Mouse (Mus musculus): Measurements from ENCODE around the gene Olfr1512. TPM values are rescaled to one million over a fixed set of nuclear protein-coding genes. Genes with fewer than 3 reads are reported as not detected.

Olfr1512 gene
- polyA plus RNA-seq, 1 experiment from 2014 or later = not detected

DNA sequence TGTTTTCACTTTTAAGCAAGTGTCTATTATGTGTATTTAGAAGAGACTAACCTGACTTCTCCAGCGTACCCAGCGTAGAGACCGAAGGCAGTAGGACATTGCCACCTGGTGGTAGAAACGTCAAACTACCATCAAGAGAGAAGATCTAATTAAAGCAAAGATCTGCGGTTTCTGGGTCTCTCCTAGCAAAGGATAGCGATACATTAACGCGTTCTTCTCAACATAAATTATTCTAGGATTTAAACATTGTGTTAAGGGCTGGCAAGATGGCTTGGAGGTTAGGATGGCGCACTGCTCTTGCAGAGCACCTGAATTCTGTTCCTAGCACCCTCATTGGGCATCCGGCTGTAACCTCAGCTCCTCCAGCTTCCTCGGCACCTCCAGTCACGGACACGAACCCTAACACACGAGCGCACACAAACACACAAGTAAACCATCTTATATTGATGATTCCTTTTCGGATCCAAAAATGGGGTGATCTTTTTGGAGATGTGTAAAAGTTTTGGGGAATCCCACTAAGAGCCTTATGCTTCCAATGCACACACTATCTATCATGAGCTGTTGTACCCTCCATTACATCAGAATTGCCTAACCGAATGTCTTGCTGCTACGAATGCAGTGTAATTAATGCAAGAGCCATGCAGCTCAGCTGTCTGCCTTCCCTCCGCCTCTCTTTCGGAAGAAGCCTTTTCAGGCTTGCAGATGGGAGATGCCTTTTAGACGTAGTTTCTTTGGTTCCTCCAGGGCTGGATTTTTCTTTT is 40.0 kb downstream of the Olfr1512 start:
- WGBS = 31% methylated on average over 21 of the region's 21 CpGs
- peak; percentile 96 for DNase-seq (ENCODE audit: low spot score, missing footprints)

DNA sequence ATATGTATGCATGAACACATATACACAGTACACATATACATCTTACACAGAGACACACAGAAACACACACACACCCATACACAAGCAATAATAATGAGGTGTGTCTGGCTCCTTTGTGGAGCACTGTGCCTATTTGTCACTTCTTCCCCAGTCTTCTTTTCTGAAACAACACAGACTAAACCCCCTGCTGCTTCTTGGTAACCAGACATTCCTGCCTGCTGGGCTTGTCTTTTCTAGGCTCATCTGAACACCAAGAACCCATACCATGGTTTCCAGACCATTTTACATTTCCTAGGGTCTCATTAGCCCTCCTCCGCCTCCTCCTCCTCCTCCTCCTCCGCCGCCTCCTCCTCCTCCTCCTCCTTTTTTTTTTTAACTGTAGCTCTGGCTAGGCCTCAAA is 46.8 kb downstream of the Olfr1512 start:
- Histone ChIP-seq H3K27ac (ENCODE audit: low read depth, low read length) (peak overlapping the region; percentile 62), H3K4me2 (no peak overlapping the region), H3K4me3 (ENCODE audit: low read depth, low read length) (no peak overlapping the region), H3K36me3 (ENCODE audit: control insufficient read depth, insufficient read depth, low read length) (no peaks in the 10 kb centered on the region), H3K27me3 (ENCODE audit: control insufficient read depth, insufficient read depth, low read length) (no peaks in the 10 kb centered on the region), H3K4me1 (ENCODE audit: control insufficient read depth, insufficient read depth, low read length) (peaks cover 27% of the 10 kb centered on the region), H3K9ac (ENCODE audit: low read length) (no peak overlapping the region), H3K9me3 (ENCODE audit: control insufficient read depth, low read length) (no peaks in the 10 kb centered on the region)
- WGBS = 22% methylated on average over 3 of the region's 3 CpGs
- ATAC-seq (ENCODE audit: low FRiP score) = no peak
- peak; percentile 87 for DNase-seq (ENCODE audit: low spot score, missing footprints)

More for the DNA sequence above, 40.0 kb downstream of the Olfr1512 start:
- Histone ChIP-seq H3K9ac (ENCODE audit: low read length) (peak overlapping the region; percentile 7; the same call in 1 of the 2 replicates), H3K4me3 (ENCODE audit: low read depth, low read length) (no peak overlapping the region), H3K9me3 (ENCODE audit: control insufficient read depth, low read length) (no peaks in the 10 kb centered on the region), H3K4me2 (peak overlapping the region; percentile 34; the same call in 1 of the 2 replicates), H3K27ac (ENCODE audit: low read depth, low read length) (no peak overlapping the region), H3K36me3 (ENCODE audit: control insufficient read depth, insufficient read depth, low read length) (no peaks in the 10 kb centered on the region), H3K27me3 (ENCODE audit: control insufficient read depth, insufficient read depth, low read length) (no peaks in the 10 kb centered on the region), H3K4me1 (ENCODE audit: control insufficient read depth, insufficient read depth, low read length) (no peaks in the 10 kb centered on the region)
- ATAC-seq (ENCODE audit: low FRiP score) = peak; percentile 53

DNA sequence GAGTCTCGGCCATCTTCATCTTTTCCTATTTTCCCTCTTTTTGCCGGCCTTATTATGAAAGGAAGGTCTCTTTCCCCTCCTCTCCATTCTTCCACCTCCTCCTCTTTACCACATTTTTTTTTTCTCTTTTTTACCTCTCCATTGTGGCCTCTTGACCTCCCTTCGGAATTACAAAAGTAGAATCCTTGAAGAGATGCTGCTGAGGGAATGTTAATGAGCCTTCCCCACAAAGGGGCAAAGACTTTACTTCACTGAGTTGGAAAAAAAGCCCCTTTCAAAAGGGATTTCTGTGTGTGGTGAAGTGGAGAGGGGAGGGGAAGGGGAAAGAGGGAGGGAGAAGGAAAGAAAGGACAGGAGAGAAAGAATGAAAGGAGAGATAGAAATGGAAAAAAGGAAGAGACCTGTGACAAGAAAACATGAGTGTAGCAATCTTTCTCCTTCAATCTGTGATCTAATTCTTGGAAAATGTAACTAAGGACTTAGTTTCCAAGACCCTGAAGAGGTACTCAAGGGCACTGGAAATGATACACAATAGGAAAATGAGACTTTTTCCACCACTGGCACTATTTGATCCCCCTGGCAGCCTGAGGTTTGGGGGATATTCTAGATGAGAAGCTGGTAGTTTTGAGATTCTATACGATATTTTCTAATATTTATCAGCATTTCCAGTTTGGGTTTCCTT is 47.8 kb downstream of the Olfr1512 start:
- Histone ChIP-seq H3K27me3 (ENCODE audit: control insufficient read depth, insufficient read depth, low read length) (no peaks in the 10 kb centered on the region), H3K9me3 (ENCODE audit: control insufficient read depth, low read length) (no peaks in the 10 kb centered on the region), H3K27ac (ENCODE audit: low read depth, low read length) (peak overlapping the region; percentile 62), H3K36me3 (ENCODE audit: control insufficient read depth, insufficient read depth, low read length) (no peaks in the 10 kb centered on the region), H3K4me2 (peak overlapping the region; percentile 22; the same call in 1 of the 2 replicates), H3K4me1 (ENCODE audit: control insufficient read depth, insufficient read depth, low read length) (peaks cover 31% of the 10 kb centered on the region), H3K4me3 (ENCODE audit: low read depth, low read length) (no peak overlapping the region), H3K9ac (ENCODE audit: low read length) (peak overlapping the region; percentile 0; the same call in 1 of the 2 replicates)
- ATAC-seq (ENCODE audit: low FRiP score) (peak; percentile 43), DNase-seq (ENCODE audit: low spot score, missing footprints) (peak; percentile 91)
- 8% methylated on average over 4 of the region's 4 CpGs for WGBS

DNA sequence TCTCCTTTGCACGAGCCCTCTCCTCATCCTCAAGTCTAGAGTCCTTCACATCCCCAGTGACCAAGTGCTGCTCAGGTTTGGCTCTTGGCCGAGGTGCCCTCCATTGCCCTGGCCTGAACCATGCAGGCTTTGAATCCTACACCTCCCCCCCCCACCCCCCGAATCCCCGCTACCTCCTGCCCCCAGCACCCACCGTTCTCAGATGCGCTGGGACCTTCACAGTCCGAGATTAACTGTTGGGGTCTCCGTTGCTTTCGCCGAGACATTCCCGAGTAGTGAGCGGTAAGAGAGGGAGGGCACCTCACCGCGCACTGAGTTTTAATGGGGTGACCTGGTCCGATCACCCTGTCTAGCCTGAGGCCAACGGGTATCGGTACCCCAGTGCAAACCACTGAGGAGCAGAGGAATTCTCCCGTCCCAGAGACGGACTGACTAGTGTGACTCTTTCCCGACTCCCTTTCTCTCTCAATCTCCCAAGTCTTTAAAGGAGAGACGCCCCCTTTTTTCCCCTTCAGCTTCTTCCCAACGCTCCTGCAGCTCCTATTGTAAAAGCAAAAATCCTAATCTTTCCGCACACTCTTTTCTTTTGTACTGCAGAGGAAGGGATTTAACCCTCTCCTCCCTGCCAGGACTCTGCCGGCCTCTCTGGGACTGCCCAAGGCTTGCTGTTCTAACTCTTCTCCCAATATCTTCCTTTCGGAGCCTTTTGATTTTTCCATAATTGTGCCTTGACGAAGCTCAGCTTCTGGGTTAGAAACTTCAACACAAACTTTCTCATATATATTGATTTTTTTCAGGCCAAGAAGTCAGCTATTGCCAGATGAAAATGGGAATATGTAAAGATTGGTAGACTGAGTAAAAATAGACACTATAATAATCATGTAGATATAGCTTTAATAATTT is 50.8 kb downstream of the Olfr1512 start, which contains the start of gene Sall2:
TSS of gene Sall2 (minus strand) at position 853 of the 903 bp plus-strand sequence.
- Histone ChIP-seq H3K9me3 (ENCODE audit: control insufficient read depth, low read length) (no peaks in the 10 kb centered on the region), H3K27me3 (ENCODE audit: control insufficient read depth, insufficient read depth, low read length) (no peaks in the 10 kb centered on the region), H3K36me3 (ENCODE audit: control insufficient read depth, insufficient read depth, low read length) (no peaks in the 10 kb centered on the region), H3K4me3 (ENCODE audit: low read depth, low read length) (peak within 1 kb of the TSS; percentile 67), H3K9ac (ENCODE audit: low read length) (peak within 1 kb of the TSS; percentile 84), H3K4me2 (peak within 1 kb of the TSS; percentile 70), H3K4me1 (ENCODE audit: control insufficient read depth, insufficient read depth, low read length) (peaks cover 41% of the 10 kb centered on the region), H3K27ac (ENCODE audit: low read depth, low read length) (peak within 1 kb of the TSS; percentile 96)
- DNase-seq (ENCODE audit: low spot score, missing footprints) (peak; percentile 96), ATAC-seq (ENCODE audit: low FRiP score) (peak; percentile 64)
- WGBS = under 1% methylated on average over 26 of the region's 26 CpGs

DNA sequence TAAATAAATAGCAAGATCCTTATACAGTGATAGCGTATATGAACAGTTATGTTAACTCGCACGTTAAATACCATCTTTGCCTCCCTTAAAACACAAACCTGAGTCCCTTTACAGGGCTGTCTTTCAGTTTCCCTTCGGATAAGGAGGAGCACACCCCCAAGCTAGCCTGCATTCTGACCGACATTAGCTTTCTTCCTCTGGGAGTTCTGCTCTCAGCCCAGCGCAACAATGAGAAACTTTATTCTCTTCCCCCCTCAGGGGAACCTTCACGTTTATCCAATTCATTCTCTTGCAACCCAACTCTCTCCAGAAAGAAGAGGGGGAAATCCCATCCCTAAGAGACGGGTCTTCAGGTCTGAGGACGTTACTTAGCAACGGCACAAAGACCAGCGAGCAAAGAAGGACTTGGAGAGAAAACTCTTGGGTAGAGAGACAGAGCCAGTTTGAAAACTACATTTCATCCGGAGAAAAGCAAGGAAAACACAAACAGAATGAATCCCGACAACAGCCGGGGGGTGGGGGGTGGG is 51.5 kb downstream of the Olfr1512 start:
- Histone ChIP-seq H3K9ac (ENCODE audit: low read length) (peak overlapping the region; percentile 84), H3K9me3 (ENCODE audit: control insufficient read depth, low read length) (no peaks in the 10 kb centered on the region), H3K4me1 (ENCODE audit: control insufficient read depth, insufficient read depth, low read length) (peaks cover 41% of the 10 kb centered on the region), H3K36me3 (ENCODE audit: control insufficient read depth, insufficient read depth, low read length) (no peaks in the 10 kb centered on the region), H3K4me3 (ENCODE audit: low read depth, low read length) (peak overlapping the region; percentile 67), H3K4me2 (peak overlapping the region; percentile 70), H3K27me3 (ENCODE audit: control insufficient read depth, insufficient read depth, low read length) (no peaks in the 10 kb centered on the region), H3K27ac (ENCODE audit: low read depth, low read length) (peak overlapping the region; percentile 96)
- under 1% methylated on average over 14 of the region's 14 CpGs for WGBS
- DNase-seq (ENCODE audit: low spot score, missing footprints) = peak; percentile 95
- ATAC-seq (ENCODE audit: low FRiP score) = peak; percentile 74

DNA sequence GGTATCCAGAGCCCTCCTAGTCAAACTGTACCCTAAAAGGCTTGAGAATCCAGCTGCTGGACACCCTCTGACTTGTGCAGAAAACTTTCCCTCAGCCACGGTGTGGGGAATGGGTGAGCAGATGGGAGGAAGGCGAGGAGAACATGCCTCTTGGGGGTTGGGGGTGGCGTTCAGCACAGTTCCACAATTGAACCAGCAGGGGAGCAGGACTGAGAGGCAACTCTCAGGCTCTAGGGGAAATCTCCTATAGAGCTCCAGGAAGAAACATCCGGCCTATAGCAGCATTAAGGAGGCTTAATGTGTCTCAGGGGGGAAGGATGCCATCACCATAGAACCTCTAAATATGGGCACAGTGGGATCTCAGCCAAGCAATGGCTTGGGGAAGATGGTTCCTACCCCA is 53.1 kb downstream of the Olfr1512 start:
- ATAC-seq (ENCODE audit: low FRiP score) (peak; percentile 27), DNase-seq (ENCODE audit: low spot score, missing footprints) (peak; percentile 94)
- Histone ChIP-seq H3K27me3 (ENCODE audit: control insufficient read depth, insufficient read depth, low read length) (no peaks in the 10 kb centered on the region), H3K36me3 (ENCODE audit: control insufficient read depth, insufficient read depth, low read length) (no peaks in the 10 kb centered on the region), H3K9ac (ENCODE audit: low read length) (peak overlapping the region; percentile 84), H3K4me2 (peak overlapping the region; percentile 70), H3K4me3 (ENCODE audit: low read depth, low read length) (peak overlapping the region; percentile 67), H3K4me1 (ENCODE audit: control insufficient read depth, insufficient read depth, low read length) (peaks cover 29% of the 10 kb centered on the region), H3K27ac (ENCODE audit: low read depth, low read length) (peak overlapping the region; percentile 17; the same call in 1 of the 2 replicates), H3K9me3 (ENCODE audit: control insufficient read depth, low read length) (no peaks in the 10 kb centered on the region)
- WGBS = 3% methylated on average over 4 of the region's 4 CpGs

Other genes starting within 250 kb of the Olfr1512 start
- gene Supt16, start 181.8 kb downstream of the Olfr1512 start, polyA plus RNA-seq (2014; fragmentation: Nextera tagmentation; extraction: Ambion mirVana) = 81.5 and 86.7 TPM in 2 replicates
- 46.7 and 52.5 TPM in 2 replicates for gene Chd8, start 121.4 kb downstream of the Olfr1512 start, polyA plus RNA-seq (2014; fragmentation: Nextera tagmentation; extraction: Ambion mirVana)
- gene Tox4, start 100.0 kb downstream of the Olfr1512 start, polyA plus RNA-seq (2014; fragmentation: Nextera tagmentation; extraction: Ambion mirVana) = 50.6 and 51.2 TPM in 2 replicates
- gene Rab2b, start 99.6 kb downstream of the Olfr1512 start, polyA plus RNA-seq (2014; fragmentation: Nextera tagmentation; extraction: Ambion mirVana) = 39.1 and 41.9 TPM in 2 replicates
- 48.2 and 52.2 TPM in 2 replicates for gene Mettl3, start 74.0 kb downstream of the Olfr1512 start, polyA plus RNA-seq (2014; fragmentation: Nextera tagmentation; extraction: Ambion mirVana)
- 57.4 and 65.1 TPM in 2 replicates for gene Sall2, start 50.4 kb downstream of the Olfr1512 start, polyA plus RNA-seq (2014; fragmentation: Nextera tagmentation; extraction: Ambion mirVana)
- not detected in 2 replicates for gene Olfr1513, start 22.8 kb downstream of the Olfr1512 start, polyA plus RNA-seq (2014; fragmentation: Nextera tagmentation; extraction: Ambion mirVana)
- gene Olfr1511, start 18.2 kb upstream of the Olfr1512 start, polyA plus RNA-seq (2014; fragmentation: Nextera tagmentation; extraction: Ambion mirVana) = not detected in 2 replicates
- not detected in 2 replicates for gene Olfr1510, start 35.2 kb upstream of the Olfr1512 start, polyA plus RNA-seq (2014; fragmentation: Nextera tagmentation; extraction: Ambion mirVana)
- not detected in 2 replicates for gene Olfr1509, start 63.8 kb upstream of the Olfr1512 start, polyA plus RNA-seq (2014; fragmentation: Nextera tagmentation; extraction: Ambion mirVana)
- not detected in 2 replicates for gene Olfr1508, start 88.3 kb upstream of the Olfr1512 start, polyA plus RNA-seq (2014; fragmentation: Nextera tagmentation; extraction: Ambion mirVana)
- gene Olfr1507, start 116.6 kb upstream of the Olfr1512 start, polyA plus RNA-seq (2014; fragmentation: Nextera tagmentation; extraction: Ambion mirVana) = not detected in 2 replicates

Measured in midbrain, embryonic 11.5 days (tissue).